Mouse (Mus musculus) CD4-positive, CD25-positive, alpha-beta regulatory T cell, adult 4 months (primary cell): Measurements from ENCODE around the gene Fam25c. TPM values are rescaled to one million over a fixed set of nuclear protein-coding genes. Genes with fewer than 3 reads are reported as not detected.
"Not testable (repeated sequence)": the region's sequence is repeated elsewhere in the genome, so short reads cannot be mapped to it uniquely, and the experiment has no call there.

Source experiments
- ATAC-seq: one replicate; pipeline ENCODE4 v1.8.0; 2017
- polyA plus RNA-seq, 2 experiments: library from polyadenylated mRNA; unstranded; fragments of 100-300 nt; shearing (Covaris generic); gene quantifications; one replicate each; pipeline ENCODE4 v1.2.1; 2017

Gene Fam25c
- not detected for polyA plus RNA-seq

DNA sequence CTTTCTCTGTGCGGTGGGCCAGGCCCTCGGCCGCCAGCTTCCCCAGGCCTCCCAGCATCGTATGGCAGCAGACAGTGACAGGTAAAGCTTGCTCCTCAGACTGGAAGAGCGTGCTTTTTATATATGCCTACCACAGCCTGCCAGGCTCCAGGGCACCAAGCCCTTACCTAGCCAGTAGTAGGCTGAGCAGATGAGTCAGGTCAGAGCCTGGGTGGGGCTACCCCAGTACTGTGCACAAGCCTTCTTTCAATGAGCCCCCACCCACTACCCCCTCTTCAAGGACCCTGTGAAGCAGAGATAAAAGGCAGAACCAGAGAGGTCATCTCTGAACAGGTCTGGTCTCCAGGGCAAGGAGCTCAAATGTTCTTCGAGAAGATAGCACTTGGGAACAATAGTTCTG lies at the start of gene Fam25c:
Gene Fam25c (minus strand): TSS at position 133 of the 400 bp plus-strand sequence.
- ATAC-seq = no peak

GRCm38 (mm10) chr14:34403424-34403823 lies 48.2 kb upstream of the Fam25c start:
- no peak for ATAC-seq

GRCm38 (mm10) chr14:34402871-34403270 lies 47.6 kb upstream of the Fam25c start:
- no peak for ATAC-seq

GRCm38 (mm10) chr14:34401135-34401534 lies 45.9 kb upstream of the Fam25c start:
- peak; percentile 91 for ATAC-seq

- ATAC-seq = no peak
Measured at GRCm38 (mm10) chr14:34400021-34400420, 44.8 kb upstream of the Fam25c start.

GRCm38 (mm10) chr14:34399301-34399700 lies 44.1 kb upstream of the Fam25c start:
- ATAC-seq = no peak

GRCm38 (mm10) chr14:34398901-34399300 lies 43.7 kb upstream of the Fam25c start:
- ATAC-seq = no peak

GRCm38 (mm10) chr14:34397871-34398270 lies 42.6 kb upstream of the Fam25c start:
- ATAC-seq = no peak

DNA sequence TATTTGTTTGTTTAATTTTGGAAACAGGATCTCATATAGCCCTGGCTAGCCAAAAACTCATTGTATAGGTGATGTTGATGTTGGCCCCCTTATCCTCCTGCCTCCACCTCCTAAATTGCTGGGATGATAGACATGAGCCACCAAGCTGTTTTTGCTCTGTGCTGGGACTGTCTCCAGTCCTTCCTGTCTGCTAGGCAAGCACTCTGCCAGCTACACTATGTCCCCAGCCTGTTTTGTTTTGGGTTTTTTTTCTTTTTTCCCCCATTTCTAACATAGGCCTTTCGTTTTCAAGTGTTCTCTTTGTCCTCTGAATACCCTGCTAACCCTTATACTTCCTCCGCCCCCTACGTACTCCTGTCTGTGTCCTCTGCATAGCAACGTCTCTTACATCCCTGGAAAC lies 38.1 kb upstream of the Fam25c start:
- ATAC-seq = no peak

DNA sequence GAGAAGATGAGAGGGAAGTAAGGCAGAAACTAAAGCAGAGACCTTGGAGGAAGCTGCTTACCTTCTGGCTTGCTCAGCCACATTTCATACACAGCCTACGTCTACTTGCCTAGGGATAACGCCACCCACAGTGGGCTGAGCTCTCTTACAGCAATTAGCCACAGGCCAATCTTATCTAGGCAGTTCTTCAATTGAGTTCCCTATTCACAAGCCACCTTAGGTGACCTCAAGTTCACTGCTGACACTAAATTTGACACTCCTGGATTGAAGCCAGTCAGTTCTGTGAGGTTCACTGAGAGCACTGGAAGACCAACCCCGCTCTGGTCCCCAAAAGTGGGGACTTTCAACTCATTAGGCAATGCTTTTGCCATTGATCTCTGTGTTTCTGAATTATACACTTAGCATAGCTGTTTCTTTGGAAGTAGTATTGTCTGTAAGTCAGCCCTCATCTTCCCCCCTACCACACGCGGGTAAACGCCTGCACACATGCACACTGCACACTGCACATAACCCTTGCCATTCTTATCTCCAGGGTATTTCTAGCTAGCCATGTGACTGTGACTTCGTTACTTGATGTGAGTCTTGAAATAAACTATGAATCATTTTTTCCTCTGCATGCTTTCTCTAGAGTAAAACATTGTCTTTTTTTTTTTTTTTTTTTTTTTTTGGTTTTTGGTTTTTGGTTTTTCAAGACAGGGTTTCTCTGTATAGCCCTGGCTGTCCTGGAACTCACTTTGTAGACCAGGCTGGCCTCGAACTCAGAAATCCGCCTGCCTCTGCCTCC lies 27.9 kb upstream of the Fam25c start:
- ATAC-seq = no peak

DNA sequence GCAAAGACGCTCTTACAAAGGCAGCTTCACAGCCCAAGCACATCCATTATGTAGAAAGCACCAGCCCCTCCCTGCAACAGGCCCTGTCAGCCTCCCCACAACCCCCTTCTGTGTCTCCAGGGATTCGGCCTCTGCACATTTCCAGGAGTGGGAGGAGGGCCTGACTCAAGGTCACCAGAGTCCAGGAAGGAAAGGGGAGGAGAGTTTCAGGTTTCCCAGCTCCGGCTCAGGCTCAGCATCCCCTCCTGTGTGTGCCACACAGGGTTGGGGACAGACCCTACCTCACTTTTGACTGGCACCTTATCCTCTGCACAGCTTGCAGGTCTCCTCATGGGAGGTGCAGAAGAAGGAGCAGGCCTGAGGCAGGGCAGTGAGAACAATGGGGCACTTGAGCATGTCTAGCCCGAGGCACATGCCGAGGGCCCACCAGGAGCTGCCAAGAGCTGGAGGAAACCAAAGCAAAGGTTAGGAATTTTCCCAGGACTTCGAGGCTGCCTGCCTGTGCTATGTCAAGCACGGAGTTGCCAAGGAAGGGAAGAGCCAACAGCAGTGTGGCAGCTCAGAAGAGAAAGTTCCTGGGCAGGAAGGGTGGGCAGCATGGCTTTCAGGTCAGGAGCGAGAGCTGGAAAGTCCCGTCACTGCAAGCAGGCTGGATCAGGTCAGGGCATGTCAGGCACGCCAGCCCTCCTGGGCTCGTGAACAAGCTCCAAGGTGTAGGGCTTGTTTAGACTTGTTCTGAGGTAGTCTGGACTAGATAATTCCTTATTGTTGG lies 23.5 kb upstream of the Fam25c start:
- ATAC-seq = no peak

DNA sequence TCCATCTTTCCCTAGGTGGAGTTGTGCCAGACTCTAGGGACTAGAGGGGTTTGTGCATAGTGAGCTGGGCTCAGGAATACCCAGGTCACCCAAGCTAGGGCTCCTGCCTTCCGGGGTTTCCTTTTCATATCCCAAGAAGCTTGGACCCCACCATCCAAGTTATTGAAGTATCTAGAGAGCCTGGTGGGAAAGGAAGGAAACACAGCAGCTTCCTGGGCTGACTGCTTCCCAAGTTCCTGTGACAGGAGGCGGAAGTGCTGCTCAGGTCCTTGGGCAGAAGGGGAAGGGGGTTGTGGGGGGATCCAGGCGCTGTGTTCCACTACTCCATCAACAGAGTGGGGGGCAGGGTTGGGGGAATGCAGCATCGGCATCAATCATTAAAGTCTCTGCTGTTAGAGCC lies 21.9 kb upstream of the Fam25c start:
- no peak for ATAC-seq

DNA sequence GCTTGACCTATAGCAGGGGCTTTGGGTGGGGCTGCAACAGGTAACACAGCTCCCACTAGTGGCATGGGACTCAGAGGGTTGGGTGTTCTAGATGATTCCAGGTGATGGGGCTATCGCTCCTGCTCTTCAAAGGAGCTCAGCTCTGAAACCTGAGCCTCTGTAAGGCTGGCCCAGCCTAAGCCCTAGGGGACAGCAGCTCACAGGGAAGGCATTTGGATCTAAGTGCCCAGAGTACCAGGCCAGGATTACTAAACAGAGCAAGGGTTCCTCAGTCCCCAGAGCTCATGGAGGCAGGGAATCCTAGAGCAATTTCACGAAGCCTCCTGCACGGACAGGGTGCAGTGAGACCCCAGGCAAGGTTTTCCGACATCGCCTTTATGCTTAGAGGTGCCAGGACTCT lies 20.7 kb upstream of the Fam25c start:
- no peak for ATAC-seq

DNA sequence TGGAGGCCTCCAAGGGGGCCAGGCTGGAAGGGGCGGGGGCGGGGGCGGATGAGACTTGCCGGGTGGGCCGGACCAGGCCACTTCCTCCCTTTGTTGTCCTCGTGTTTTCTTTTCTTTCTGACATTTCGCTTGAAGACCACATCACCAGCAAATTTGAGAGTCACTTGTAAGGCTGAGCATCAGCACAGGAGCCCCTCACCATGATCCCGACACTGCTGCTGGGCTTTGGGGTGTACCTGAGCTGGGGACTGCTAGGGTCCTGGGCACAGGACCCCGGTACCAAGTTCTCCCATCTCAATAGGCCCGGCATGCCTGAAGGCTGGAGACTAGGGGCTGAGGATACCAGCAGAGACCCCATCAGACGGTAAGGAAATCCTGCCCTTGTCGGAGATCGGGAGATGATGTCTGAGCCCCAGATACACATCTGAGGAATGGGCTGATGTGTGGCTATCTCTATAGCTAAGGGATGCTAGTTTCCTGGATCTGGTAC lies 20.2 kb upstream of the Fam25c start, which contains the start of gene Mmrn2:
Gene Mmrn2 (plus strand): TSS at position 51 of the 490 bp plus-strand sequence.
- ATAC-seq = no peak

GRCm38 (mm10) chr14:34374577-34374976 lies 19.3 kb upstream of the Fam25c start, which contains the start of gene Sncg:
TSS of gene Sncg (minus strand) at chr14:34374789.
- no peak for ATAC-seq

GRCm38 (mm10) chr14:34373581-34373980 lies 18.3 kb upstream of the Fam25c start:
- no peak for ATAC-seq

- no peak for ATAC-seq
Measured at GRCm38 (mm10) chr14:34372646-34373045, 17.4 kb upstream of the Fam25c start.

DNA sequence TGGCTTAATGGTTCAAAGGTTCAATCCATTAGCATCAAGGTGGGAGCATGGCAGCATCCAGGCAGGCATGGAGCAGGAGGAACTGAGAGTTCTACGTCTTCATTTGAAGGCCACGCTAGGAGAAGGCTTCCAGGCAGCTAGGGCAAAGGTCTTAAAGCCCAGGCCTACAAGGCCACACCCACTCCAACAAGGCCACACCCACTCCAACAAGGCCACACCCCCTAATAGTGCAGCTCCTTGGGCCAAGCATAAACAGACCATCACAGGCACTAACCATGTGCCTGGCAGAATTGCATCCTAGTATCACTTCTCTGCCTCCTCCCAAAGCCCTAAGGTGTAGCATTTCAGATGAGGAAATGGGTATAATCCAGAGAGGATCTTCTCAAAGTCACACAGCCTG lies 16.5 kb upstream of the Fam25c start:
- ATAC-seq = no peak

DNA sequence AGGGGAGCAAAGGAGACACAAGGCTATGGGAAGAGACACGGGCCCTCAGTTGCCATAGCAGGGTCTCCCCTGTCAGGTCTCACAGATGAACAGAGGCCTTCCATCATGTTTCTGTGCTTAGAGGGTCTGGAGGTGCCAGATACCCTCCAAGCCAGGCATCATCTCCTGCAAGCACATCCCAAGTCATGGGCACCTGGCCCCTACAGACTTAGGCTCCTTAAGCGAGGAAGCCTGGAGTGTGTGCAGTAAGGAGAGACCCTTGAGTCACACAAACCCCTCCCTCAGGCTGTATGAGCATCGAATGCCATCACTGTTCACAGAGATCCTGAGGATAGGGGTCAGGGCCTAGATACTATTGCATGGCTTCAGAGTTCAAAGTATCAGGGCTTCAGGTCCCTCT lies 15.7 kb upstream of the Fam25c start:
- no peak for ATAC-seq

GRCm38 (mm10) chr14:34370203-34370602 lies 15.0 kb upstream of the Fam25c start:
- no peak for ATAC-seq

DNA sequence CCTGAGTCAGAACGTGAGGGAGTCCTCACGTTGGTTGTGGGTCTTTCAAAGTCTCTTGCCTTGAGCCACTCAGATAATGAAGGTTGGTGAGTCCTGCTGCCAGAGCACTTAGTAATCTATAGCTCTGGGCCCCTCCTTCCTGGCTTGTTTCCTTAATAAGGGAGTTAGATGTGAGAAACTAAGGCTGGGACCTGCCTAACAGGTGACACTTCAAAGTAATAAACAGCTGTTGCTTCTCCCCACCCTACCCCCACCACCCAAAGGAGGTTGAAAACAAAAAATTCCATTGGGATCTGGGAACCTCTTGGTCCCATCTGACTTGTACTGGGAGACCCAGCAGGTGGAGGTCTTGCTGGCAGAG lies 9.9 kb upstream of the Fam25c start:
- no peak for ATAC-seq

DNA sequence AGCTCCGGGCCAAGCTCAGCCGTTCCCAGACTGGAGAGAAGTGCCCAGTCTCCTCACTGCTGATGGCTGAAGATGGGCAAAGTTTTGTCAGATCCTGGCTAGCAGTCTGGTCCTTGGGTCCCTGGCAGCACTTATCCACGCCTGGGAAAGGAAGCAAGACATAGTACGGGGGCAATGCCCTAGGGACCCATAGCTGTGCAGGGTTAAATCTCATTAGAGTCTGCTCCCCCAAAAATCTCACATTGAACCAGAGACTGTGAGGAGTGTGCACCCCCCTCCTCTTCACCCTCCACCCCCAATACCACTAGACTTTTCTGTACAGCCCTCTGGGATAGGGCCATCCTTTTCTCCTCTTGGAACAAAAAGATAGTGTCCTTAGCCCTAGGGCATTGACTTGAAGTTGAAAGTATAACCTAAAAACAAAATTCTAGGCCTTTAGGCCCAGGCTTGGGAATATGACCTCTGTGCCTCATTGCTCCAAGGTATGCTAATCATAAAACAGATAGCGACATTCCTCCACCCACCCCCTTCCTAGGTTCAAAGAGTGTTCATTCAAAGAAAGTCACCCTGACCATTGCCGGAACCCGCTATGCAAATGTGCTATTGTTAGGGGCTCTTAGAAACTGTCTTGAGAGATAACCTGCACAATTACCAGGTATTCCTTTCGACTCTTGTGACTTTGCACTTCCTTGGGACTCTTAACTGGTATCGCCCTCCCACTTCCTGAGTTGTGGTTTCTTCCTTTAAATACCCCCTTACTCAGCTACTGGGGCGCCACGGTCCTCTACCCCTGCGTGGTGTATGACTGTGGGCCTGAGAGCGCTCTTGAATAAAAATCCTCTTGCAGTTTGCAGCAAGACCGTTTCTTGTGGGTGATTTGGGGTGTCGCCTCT lies 9.3 kb upstream of the Fam25c start:
- not testable (repeated sequence) for ATAC-seq
